Mouse (Mus musculus) liver, adult (tissue): ENCODE results near the gene Atl1.

Source experiments
- GATA4 ChIP-seq: IDR thresholded peaks from 2 replicates; pipeline ENCODE4 v1.6.1; 2014; ENCODE audit warnings: mild to moderate bottlenecking, low read length; ENCODE audit not compliant: insufficient replicate concordance

The Atl1 gene

GRCm38 (mm10) chr12:69907667-69908510, 15.5 kb downstream of the Atl1 start:
- TF ChIP-seq GATA4 = no peak

- no peak for TF ChIP-seq GATA4
Observed at GRCm38 (mm10) chr12:69908511-69908900, 16.1 kb downstream of the Atl1 start.

GRCm38 (mm10) chr12:69911906-69912305, 19.5 kb downstream of the Atl1 start:
- no peak for TF ChIP-seq GATA4

GRCm38 (mm10) chr12:69912737-69913136, 20.3 kb downstream of the Atl1 start:
- no peak for TF ChIP-seq GATA4

- TF ChIP-seq GATA4 = no peak
Observed at GRCm38 (mm10) chr12:69917870-69918269, 25.5 kb downstream of the Atl1 start.

GRCm38 (mm10) chr12:69922099-69922498, 29.7 kb downstream of the Atl1 start:
- TF ChIP-seq GATA4 = no peak

GRCm38 (mm10) chr12:69923128-69923527, 30.7 kb downstream of the Atl1 start:
- no peak for TF ChIP-seq GATA4

GRCm38 (mm10) chr12:69923603-69924002, 31.2 kb downstream of the Atl1 start:
- TF ChIP-seq GATA4 = no peak

- TF ChIP-seq GATA4 = no peak
Observed at GRCm38 (mm10) chr12:69924012-69924411, 31.6 kb downstream of the Atl1 start.

- TF ChIP-seq GATA4 = no peak
Observed at GRCm38 (mm10) chr12:69926716-69927115, 34.3 kb downstream of the Atl1 start.

GRCm38 (mm10) chr12:69937731-69938130, 45.3 kb downstream of the Atl1 start:
- no peak for TF ChIP-seq GATA4

GRCm38 (mm10) chr12:69939291-69939690, 46.9 kb downstream of the Atl1 start:
- no peak for TF ChIP-seq GATA4

- TF ChIP-seq GATA4 = no peak
Observed at GRCm38 (mm10) chr12:69941655-69942329, 49.4 kb downstream of the Atl1 start.

- TF ChIP-seq GATA4 = no peak
Observed at GRCm38 (mm10) chr12:69945861-69946260, 53.4 kb downstream of the Atl1 start.

GRCm38 (mm10) chr12:69947502-69947901, 55.1 kb downstream of the Atl1 start:
- no peak for TF ChIP-seq GATA4

GRCm38 (mm10) chr12:69957378-69957777, 65.0 kb downstream of the Atl1 start:
- no peak for TF ChIP-seq GATA4

GRCm38 (mm10) chr12:69962468-69962867, 70.1 kb downstream of the Atl1 start:
- TF ChIP-seq GATA4 = no peak

- no peak for TF ChIP-seq GATA4
Observed at GRCm38 (mm10) chr12:69963141-69963540, 70.7 kb downstream of the Atl1 start.
